Mouse (Mus musculus) olfactory bulb, adult 2 months (tissue): ENCODE measurements around the gene Ldhd.

Experiments used
- CTCF ChIP-seq: fragments of 200-500 bp; IDR thresholded peaks from 2 replicates; pipeline ENCODE4 v1.5.1; 2012; ENCODE audit warnings: low read depth, mild to moderate bottlenecking, low read length, moderate library complexity; ENCODE audit not compliant: insufficient read depth
- POLR2A ChIP-seq: fragments of 200-500 bp; IDR thresholded peaks from 2 replicates; pipeline ENCODE4 v1.6.1; 2012; ENCODE audit warnings: mild to moderate bottlenecking, low read depth, low read length, moderate library complexity; ENCODE audit not compliant: insufficient read depth

DNA sequence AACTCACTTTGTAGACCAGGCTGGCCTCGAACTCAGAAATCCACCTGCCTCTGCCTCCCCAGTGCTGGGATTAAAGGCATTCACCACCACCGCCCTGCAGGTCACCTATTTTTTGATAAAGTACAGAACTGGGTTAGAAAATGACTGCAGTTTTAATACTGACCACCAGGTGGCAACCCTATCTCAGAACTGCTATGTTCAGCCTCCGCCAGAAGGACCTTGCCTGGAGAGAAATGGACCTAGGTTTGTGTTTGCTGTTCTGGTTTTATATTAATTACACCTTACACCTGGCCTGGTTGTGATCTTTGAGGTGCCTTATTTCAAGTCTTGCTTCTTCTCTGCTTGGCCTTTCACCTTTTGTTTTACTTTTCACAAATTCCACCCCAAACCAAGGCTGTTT is 47.9 kb upstream of the Ldhd start:
- no peak for TF ChIP-seq CTCF
- no peak for TF ChIP-seq POLR2A
